Mouse (Mus musculus): ENCODE results near the gene Tgfbr2.

- no peak for TF ChIP-seq POLR2A (IDR thresholded peaks at IDR 0.05; ENCODE audit: extremely low read depth, insufficient read depth, low read length)
- no peak for TF ChIP-seq CTCF (IDR thresholded peaks at IDR 0.05; ENCODE audit: extremely low read depth, insufficient read depth, low read length)
Measured at GRCm38 (mm10) chr9:116187181-116187731, 12.1 kb upstream of the Tgfbr2 start.

Measured in cortical plate, adult 2 months (tissue).